Mouse (Mus musculus) hindbrain, embryonic 10.5 days (tissue): ENCODE results near the gene Tgif2. TPM values are rescaled to one million over a fixed set of nuclear protein-coding genes. Genes with fewer than 3 reads are reported as not detected.

Source experiments
- polyA plus RNA-seq: library from polyadenylated mRNA; unstranded; fragments of >200 nt; fragmentation: Nextera tagmentation; extraction: Ambion mirVana; gene quantifications from 2 replicates; pipeline ENCODE4 v1.2.1, GENCODE M21; 2016

The Tgif2 gene
- polyA plus RNA-seq, 1 experiment from 2014 or later: 88.4 TPM

Other genes starting within 250 kb of the Tgif2 start
- 133 and 197 TPM in 2 replicates for gene Dlgap4, start 226.3 kb upstream of the Tgif2 start, polyA plus RNA-seq
- 86.1 and 126 TPM in 2 replicates for gene Myl9, start 64.6 kb upstream of the Tgif2 start, polyA plus RNA-seq
- 8.1 and 9.4 TPM in 2 replicates for gene 4930518I15Rik, start 17.9 kb downstream of the Tgif2 start, polyA plus RNA-seq
- gene Rab5if, start 23.1 kb downstream of the Tgif2 start, polyA plus RNA-seq: 184 and 188 TPM in 2 replicates
- gene Sla2, start 47.2 kb downstream of the Tgif2 start, polyA plus RNA-seq: 0.37 and 0.90 TPM in 2 replicates
- gene Ndrg3, start 152.0 kb downstream of the Tgif2 start, polyA plus RNA-seq: 44.8 and 49.3 TPM in 2 replicates
- gene Dsn1, start 167.1 kb downstream of the Tgif2 start, polyA plus RNA-seq: 44.1 and 51.2 TPM in 2 replicates
- gene Soga1, start 239.2 kb downstream of the Tgif2 start, polyA plus RNA-seq: 3.7 and 4.0 TPM in 2 replicates
- gene Tldc2, start 247.0 kb downstream of the Tgif2 start, polyA plus RNA-seq: not detected in 2 replicates